Mouse (Mus musculus): ENCODE data around the gene Pglyrp1.

Gene Pglyrp1

DNA sequence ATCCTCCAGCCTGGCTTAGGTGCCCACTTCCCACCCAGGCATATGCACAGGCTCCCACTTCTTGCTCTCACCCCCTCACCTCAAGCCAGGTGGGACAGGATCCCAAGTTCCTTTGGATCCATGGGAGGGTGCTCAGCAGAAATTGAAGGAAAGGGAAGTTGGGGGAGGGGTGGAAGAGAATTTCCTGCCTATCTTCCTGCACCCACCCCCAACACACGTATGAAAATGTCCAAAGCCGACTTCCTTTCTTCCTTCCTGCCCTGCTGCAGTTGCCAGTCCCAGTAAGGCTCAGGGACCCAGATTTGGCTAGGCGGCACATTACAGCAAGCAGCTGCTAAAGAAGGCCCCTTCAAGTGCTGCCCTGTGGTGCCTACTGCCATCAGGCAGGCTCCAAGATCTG lies 56.6 kb downstream of the Pglyrp1 start:
- no peak for DNase-seq (ENCODE audit: low spot score in 2 of 2)
